In the genomic region with DNA sequence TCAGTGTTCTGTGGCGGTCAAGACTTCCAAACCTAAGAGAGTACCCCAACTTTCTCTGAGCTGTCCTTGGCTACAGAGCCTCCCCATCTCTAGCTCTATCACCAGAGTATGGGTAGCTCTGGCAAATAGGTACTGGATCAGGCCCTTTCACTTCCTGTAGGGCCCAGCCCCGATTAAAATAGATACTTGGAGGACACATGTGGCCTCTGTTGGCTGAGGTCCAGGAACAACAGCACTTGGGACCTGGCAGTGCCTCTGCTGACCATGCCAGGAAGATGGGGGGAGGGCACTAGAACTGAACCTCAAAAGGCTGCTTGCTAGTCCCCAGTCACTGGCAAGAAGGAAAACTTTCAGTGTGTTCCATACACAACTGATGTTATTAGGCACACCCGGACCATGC, we compare ENCODE assay signal across 12 mouse cellular contexts. TPM values are rescaled to one million over a fixed set of nuclear protein-coding genes. Genes with fewer than 3 reads are reported as not detected.
DNase-seq lines count a peak whose midpoint lies in the region; ATAC-seq and TF ChIP-seq lines count a peak whose summit lies in the region.
"Had no signal": no experiment of that assay in that cellular context is flagged by ENCODE, and none has a peak within 500 bp of the region (broad histone marks: within the 10 kb centered on the region; RNA-seq: fewer than 3 reads in every experiment).

No protein-coding gene starts in this region.

- 0 out of 2 replicates have a peak, but pooled peaks have one; percentile 56 for TF ChIP-seq EP300 in heart, adult 2 months (IDR thresholded peaks at IDR 0.05; ENCODE audit: insufficient read depth, low read depth, low read length)
- no peak for TF ChIP-seq EP300 in MEL (IDR thresholded peaks at IDR 0.05; ENCODE audit: low read depth in 1 of 2, low read length in 2 of 2)

- no peak for TF ChIP-seq RAD21 in MEL (IDR thresholded peaks at IDR 0.05; ENCODE audit: low read depth, low read length)

- no peak overlapping the region for H3K4me3 ChIP-seq in heart, adult 2 months
- no peak overlapping the region for H3K4me3 ChIP-seq in MEL (ENCODE audit: control insufficient read depth in 1 of 2, insufficient read depth in 1 of 2, low read depth in 2 of 2, low read length in 2 of 2)
- H3K4me3 ChIP-seq in kidney, embryonic 16.5 days (ENCODE audit: low read length): no peak overlapping the region
- H3K4me3 ChIP-seq: limb, embryonic 15.5 days; midbrain, embryonic 10.5 days had no signal

- no peaks in the 10 kb centered on the region for H3K27me3 ChIP-seq in heart, adult 2 months (ENCODE audit: control insufficient read depth, insufficient read depth, low read length)
- no peaks in the 10 kb centered on the region for H3K27me3 ChIP-seq in MEL (ENCODE audit: control insufficient read depth in 1 of 2, insufficient read depth in 2 of 2, low read length in 2 of 2)
- H3K27me3 ChIP-seq in kidney, embryonic 16.5 days (ENCODE audit: insufficient read depth, low read length): no peaks in the 10 kb centered on the region
- H3K27me3 ChIP-seq: limb, embryonic 15.5 days had no signal

- peak; percentile 43 to 65 for DNase-seq in heart, adult 2 months
- DNase-seq in heart, postnatal 25 days (ENCODE audit: low spot score): no peak
- peak; percentile 28 for DNase-seq in MEL (ENCODE audit: low read depth, low spot score)
- DNase-seq in gastrocnemius, postnatal 25 days: peak; percentile 44
- no peak for DNase-seq in embryo, embryonic 10.5 days (ENCODE audit: low spot score)
- no peak for DNase-seq in urinary bladder, adult 18-20 months (ENCODE audit: low spot score in 2 of 2)
- DNase-seq in layer of hippocampus, postnatal 14 days (ENCODE audit: low spot score in 2 of 2): no peak
- DNase-seq: cerebellum, adult 9-11 months had no signal

- 51% methylated on average over 3 of the region's 3 CpGs for WGBS in heart, adult 2 months
- WGBS in kidney, embryonic 16.5 days: 78% methylated on average over 3 of the region's 3 CpGs

- no peak overlapping the region for H3K9ac ChIP-seq in heart, adult 2 months (ENCODE audit: low read depth, low read length)
- H3K9ac ChIP-seq in MEL (ENCODE audit: control insufficient read depth, low read depth, low read length, poor library complexity, severe bottlenecking): no peak overlapping the region
- no peak overlapping the region for H3K9ac ChIP-seq in kidney, embryonic 16.5 days (replicated peaks; ENCODE audit: low read length)
- H3K9ac ChIP-seq: limb, embryonic 15.5 days had no signal

- no peaks in the 10 kb centered on the region for H3K79me2 ChIP-seq in heart, adult 2 months (replicated peaks; ENCODE audit: control insufficient read depth, insufficient read depth, low read length)
- peaks cover 2% of the 10 kb centered on the region; the same call in 1 of the 2 replicates for H3K79me2 ChIP-seq in MEL (ENCODE audit: control insufficient read depth, insufficient read depth, low read length, poor library complexity)

- no peak for TF ChIP-seq POLR2A in heart, adult 2 months (IDR thresholded peaks at IDR 0.05; ENCODE audit: insufficient read depth, low read depth, low read length)
- no peak for TF ChIP-seq POLR2A in MEL (IDR thresholded peaks at IDR 0.05; ENCODE audit: control insufficient read depth in 1 of 2, insufficient read depth in 1 of 2, low read depth in 1 of 2, low read length in 2 of 2, poor library complexity in 1 of 2)

- H3K36me3 ChIP-seq in heart, adult 2 months (ENCODE audit: control insufficient read depth, insufficient read depth, low read length): peaks cover 23% of the 10 kb centered on the region
- peaks cover 9 to 11% of the 10 kb centered on the region in 2 experiments for H3K36me3 ChIP-seq in MEL (ENCODE audit: control insufficient read depth in 1 of 2, insufficient read depth in 2 of 2, low read length in 2 of 2)
- no peaks in the 10 kb centered on the region for H3K36me3 ChIP-seq in kidney, embryonic 16.5 days (ENCODE audit: insufficient read depth, low read length)

- H3K4me1 ChIP-seq in heart, adult 2 months (ENCODE audit: control insufficient read depth, insufficient read depth, low read length): peaks cover 7% of the 10 kb centered on the region
- peaks cover 0 to 9% of the 10 kb centered on the region in 2 experiments; a peak in 2 of 4 replicates for H3K4me1 ChIP-seq in MEL (ENCODE audit: control insufficient read depth in 1 of 2, insufficient read depth in 2 of 2, low read length in 2 of 2)
- no peaks in the 10 kb centered on the region for H3K4me1 ChIP-seq in kidney, embryonic 16.5 days (ENCODE audit: insufficient read depth, low read length)
- H3K4me1 ChIP-seq: limb, embryonic 15.5 days; midbrain, embryonic 10.5 days had no signal

- H3K9me3 ChIP-seq in MEL (replicated peaks; ENCODE audit: insufficient read depth, low read length): no peaks in the 10 kb centered on the region
- no peaks in the 10 kb centered on the region for H3K9me3 ChIP-seq in kidney, embryonic 16.5 days (ENCODE audit: low read length)
- H3K9me3 ChIP-seq: limb, embryonic 15.5 days; midbrain, embryonic 10.5 days had no signal

- H3K4me2 ChIP-seq in kidney, embryonic 16.5 days (replicated peaks; ENCODE audit: low read depth, low read length): no peak overlapping the region
- H3K4me2 ChIP-seq: limb, embryonic 15.5 days had no signal

- 0 out of 2 replicates have a peak, but pooled peaks have one; percentile 31 for ATAC-seq in kidney, embryonic 16.5 days (ENCODE audit: low FRiP score, low TSS enrichment)
- ATAC-seq: activated CD4-positive, CD25-positive, alpha-beta regulatory T cell, adult 4 months had no signal

- intact Hi-C loops in heart, adult 2 months (cut with DNase I): no loop called here
- intact Hi-C loops in heart, postnatal 25 days (cut with DNase I): no loop called here

- H3K27ac ChIP-seq in heart, adult 2 months: peak overlapping the region; percentile 57
- H3K27ac ChIP-seq in MEL (ENCODE audit: control insufficient read depth, low read depth, low read length): no peak overlapping the region
- H3K27ac ChIP-seq in kidney, embryonic 16.5 days (ENCODE audit: low read length): no peak overlapping the region
- H3K27ac ChIP-seq: limb, embryonic 15.5 days; midbrain, embryonic 10.5 days had no signal

- TF ChIP-seq CTCF in heart, adult 2 months (IDR thresholded peaks at IDR 0.05): no peak
- TF ChIP-seq CTCF in MEL (IDR thresholded peaks at IDR 0.05 in 2 of 3, conservative IDR thresholded peaks at IDR 0.05 in 1 of 3; ENCODE audit: control insufficient read depth in 1 of 3, insufficient read depth in 1 of 3, low read depth in 2 of 3, low read length in 3 of 3, poor library complexity in 1 of 3, severe bottlenecking in 1 of 3): no peak

TF ChIP-seq in MEL, 35 proteins besides CTCF, POLR2A, EP300 and RAD21:
- TF ChIP-seq GATA1 (IDR thresholded peaks at IDR 0.05; ENCODE audit: low read depth, low read length) (no peak), CHD2 (IDR thresholded peaks at IDR 0.05; ENCODE audit: low read length) (no peak)

RNA-seq across cellular contexts. Expression of a gene that starts 13.9 kb away (rescaled TPM):
- 100 to 1,000 TPM; 173 to 181 TPM for total RNA-seq in heart, adult 2 months (2021)
- polyA plus RNA-seq in heart, adult 2 months (2012; rRNA removed): 283 and 382 TPM in 2 replicates
- 100 to 1,000 TPM; 147 TPM for total RNA-seq in heart, postnatal 25 days (2021)
- 38.0 and 55.9 TPM in 2 replicates for total RNA-seq in MEL (2012; rRNA removed)
- polyA plus RNA-seq in MEL (2012; ENCODE audit: insufficient read depth in 1 of 2, insufficient read length in 2 of 2, low read depth in 1 of 2, low replicate concordance in 2 of 2, missing spikeins in 1 of 2): 10 to 100 TPM in 1 of 2 experiments, not detected in 1; 98.3 TPM
- 10 to 100 TPM; 37.3 to 37.6 TPM for total RNA-seq in gastrocnemius, postnatal 25 days (2021)
- 29.1 and 31.0 TPM in 2 replicates for polyA plus RNA-seq in kidney, embryonic 16.5 days (2015; fragmentation: Nextera tagmentation; extraction: Ambion mirVana)
- total RNA-seq in layer of hippocampus, postnatal 14 days (2021): 100 to 1,000 TPM; 106 to 114 TPM

RNA-seq across cellular contexts. Expression of a gene that starts 14.0 kb away (rescaled TPM):
- total RNA-seq in heart, adult 2 months (2021): 10 to 100 TPM; 14.4 to 16.4 TPM
- 13.9 and 17.0 TPM in 2 replicates for polyA plus RNA-seq in heart, adult 2 months (2012; rRNA removed)
- total RNA-seq in heart, postnatal 25 days (2021): 10 to 100 TPM; 18.6 to 21.7 TPM
- 8.9 and 9.1 TPM in 2 replicates for total RNA-seq in MEL (2012; rRNA removed)
- polyA plus RNA-seq in MEL (2012; ENCODE audit: insufficient read depth in 1 of 2, insufficient read length in 2 of 2, low read depth in 1 of 2, low replicate concordance in 2 of 2, missing spikeins in 1 of 2): 10 to 100 TPM in 1 of 2 experiments, not detected in 1; 14.5 TPM
- total RNA-seq in gastrocnemius, postnatal 25 days (2021): 10 to 100 TPM; 12.5 to 14.3 TPM
- polyA plus RNA-seq in kidney, embryonic 16.5 days (2015; fragmentation: Nextera tagmentation; extraction: Ambion mirVana): 31.0 and 31.2 TPM in 2 replicates
- 10 to 100 TPM; 43.3 to 46.4 TPM for total RNA-seq in layer of hippocampus, postnatal 14 days (2021)

RNA-seq across cellular contexts. Expression of a gene that starts 44.9 kb away (rescaled TPM):
- total RNA-seq in heart, adult 2 months (2021): 10 to 100 TPM; 10.7 to 13.2 TPM
- 8.7 and 14.5 TPM in 2 replicates for polyA plus RNA-seq in heart, adult 2 months (2012; rRNA removed)
- 10 to 100 TPM; 13.8 to 15.4 TPM for total RNA-seq in heart, postnatal 25 days (2021)
- 40.3 and 40.6 TPM in 2 replicates for total RNA-seq in MEL (2012; rRNA removed)
- polyA plus RNA-seq in MEL (2012; ENCODE audit: insufficient read depth in 1 of 2, insufficient read length in 2 of 2, low read depth in 1 of 2, low replicate concordance in 2 of 2, missing spikeins in 1 of 2): 10 to 100 TPM in 1 of 2 experiments, not detected in 1; 39.6 TPM
- 10 to 100 TPM; 14.7 to 16.2 TPM for total RNA-seq in gastrocnemius, postnatal 25 days (2021)
- polyA plus RNA-seq in kidney, embryonic 16.5 days (2015; fragmentation: Nextera tagmentation; extraction: Ambion mirVana): 30.7 and 33.9 TPM in 2 replicates
- total RNA-seq in layer of hippocampus, postnatal 14 days (2021): 10 to 100 TPM; 35.9 to 44.0 TPM

Comparison
In these comparisons a context has a peak if more than half of its experiments do, and no peak if none do; other contexts are left out.
1. DNase-seq: peak in heart, adult 2 months (2 of 2), MEL (single experiment) and gastrocnemius, postnatal 25 days (single experiment); none in heart, postnatal 25 days (single experiment), embryo, embryonic 10.5 days (single experiment), urinary bladder, adult 18-20 months (0 of 2) and layer of hippocampus, postnatal 14 days (0 of 2).